Mouse (Mus musculus): Measurements from ENCODE around the gene Zfp444.

Zfp444 gene

DNA sequence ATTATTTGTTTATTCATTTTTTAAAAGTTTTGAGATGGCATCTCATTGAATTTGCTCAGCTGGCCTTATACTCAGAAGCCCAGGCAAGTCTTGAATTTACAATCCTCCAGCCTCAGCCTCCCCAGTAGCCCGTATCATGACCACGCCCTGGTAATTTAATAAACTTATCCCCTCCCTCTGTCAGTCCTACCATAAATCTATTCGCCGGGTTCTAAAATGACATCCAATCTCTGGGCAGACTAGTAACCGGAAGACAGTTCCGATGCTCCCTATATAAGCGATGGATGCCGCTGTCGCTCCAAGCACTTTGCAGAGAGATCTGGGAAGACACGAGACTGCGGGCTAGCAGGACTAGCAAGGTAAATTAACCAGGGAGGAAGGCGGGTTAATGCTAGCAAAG lies 50.0 kb downstream of the Zfp444 start, which contains the start of gene Zscan5b:
Zscan5b (plus strand) TSS at position 301 of the 400 bp plus-strand sequence.
- no peak for DNase-seq

DNA sequence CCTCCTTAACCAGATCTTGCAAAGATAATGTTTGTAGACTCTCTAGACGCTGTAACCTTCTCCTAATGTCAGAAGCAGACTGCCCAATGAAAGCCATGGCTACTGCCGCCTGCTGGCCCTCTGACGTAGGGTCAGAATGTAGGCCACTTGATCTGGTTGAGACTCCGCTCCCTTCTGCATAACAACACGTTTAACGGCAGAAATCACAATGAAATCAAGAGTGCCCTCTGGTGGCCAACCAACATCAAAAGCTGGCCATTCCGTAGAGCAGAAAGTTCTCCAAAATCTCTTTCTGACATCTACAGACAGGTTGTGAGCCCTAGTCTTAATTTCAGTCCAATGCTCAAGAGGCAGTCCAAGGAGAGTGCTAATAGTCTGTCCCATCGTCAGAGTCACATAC lies 56.5 kb downstream of the Zfp444 start:
- DNase-seq, result peak; percentile 9 to 13

DNA sequence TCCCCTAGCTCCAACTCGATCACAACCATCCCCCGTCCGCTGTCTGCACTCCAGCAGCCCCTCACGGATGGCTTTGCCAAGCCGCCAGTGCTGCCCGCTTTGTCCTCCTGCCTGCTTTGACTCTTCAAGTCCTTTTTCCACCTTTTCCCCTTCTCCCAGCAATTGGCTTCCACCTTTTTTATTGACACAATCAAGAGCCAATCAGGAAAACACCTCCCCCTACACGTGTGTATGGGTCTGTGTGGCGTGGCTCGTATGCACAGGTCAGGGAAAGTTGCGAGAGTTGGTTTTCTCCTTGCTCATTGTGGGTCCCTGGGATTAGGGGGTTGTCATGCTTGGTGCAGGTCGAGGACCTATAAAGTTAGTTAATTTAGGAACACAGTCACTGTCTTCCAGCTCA lies 67.8 kb downstream of the Zfp444 start:
- DNase-seq, result no peak

DNA sequence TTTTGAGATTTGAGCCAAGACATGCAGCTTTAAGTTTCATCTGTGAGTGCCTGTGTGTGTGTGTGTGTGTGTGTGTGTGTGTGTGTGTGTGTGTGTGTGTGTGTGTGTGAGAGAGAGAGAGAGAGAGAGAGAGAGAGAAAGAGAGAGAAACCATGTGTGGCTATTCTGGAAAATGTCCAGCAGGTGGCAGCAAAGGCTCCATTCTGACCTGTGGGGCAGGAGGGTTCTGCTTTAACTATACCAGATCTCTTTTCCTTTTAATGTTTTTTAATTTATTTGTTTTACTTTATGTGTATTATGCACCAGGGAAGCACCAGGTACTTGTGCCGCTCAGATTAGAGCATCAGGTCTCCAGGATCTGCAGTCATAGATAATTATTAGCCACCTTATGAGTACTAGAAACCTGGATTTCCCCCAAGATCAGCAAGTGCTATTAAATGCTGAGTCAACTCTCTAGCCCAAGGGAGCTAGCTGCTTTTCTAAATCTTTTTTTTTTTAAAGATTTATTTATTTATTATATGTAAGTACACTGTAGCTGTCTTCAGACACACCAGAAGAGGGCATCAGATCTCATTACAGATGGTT lies 68.9 kb downstream of the Zfp444 start:
- DNase-seq, result peak; percentile 36 to 57

Data from cerebellum, adult 18-20 months (tissue).